Mouse (Mus musculus) forelimb bud, embryonic 11.5 days (tissue): ENCODE measurements at regions not wholly inside any gene's neighbourhood (a gene's known extent, or its start where the extent isn't known, plus 50 kb on each side); places are given as distances from the start of the nearest gene placed in this dataset.

ENCODE experiments used
- DNase-seq: peaks from one replicate; pipeline ENCODE4 v3.0.0-alpha.2; 2012; ENCODE audit warnings: low read depth, low spot score

- DNase-seq, result no peak
These were observed 76.8 kb upstream of the Sfrp2 start for GRCm38 (mm10) chr3:83689068-83689976.

DNA sequence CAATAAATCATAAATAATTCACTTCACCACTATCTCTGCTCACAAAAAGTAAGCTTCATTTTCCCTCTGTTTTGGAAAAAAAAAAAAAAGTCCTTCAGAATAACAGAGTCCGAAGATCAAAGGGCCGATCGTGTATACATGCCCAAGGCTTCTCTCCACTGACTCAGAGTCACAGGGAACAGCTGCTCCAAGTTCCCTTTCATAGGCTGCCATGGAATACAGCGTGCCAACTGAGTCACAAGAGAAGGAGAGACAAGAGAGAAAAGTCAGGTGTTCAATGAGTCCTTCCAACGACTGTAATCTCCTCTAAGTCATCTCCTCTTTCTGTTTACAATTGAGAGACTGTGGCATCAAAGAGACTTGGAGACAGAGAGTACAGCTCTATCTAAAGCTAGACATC lies 71.6 kb upstream of the Sfrp2 start:
- DNase-seq, result no peak

DNA sequence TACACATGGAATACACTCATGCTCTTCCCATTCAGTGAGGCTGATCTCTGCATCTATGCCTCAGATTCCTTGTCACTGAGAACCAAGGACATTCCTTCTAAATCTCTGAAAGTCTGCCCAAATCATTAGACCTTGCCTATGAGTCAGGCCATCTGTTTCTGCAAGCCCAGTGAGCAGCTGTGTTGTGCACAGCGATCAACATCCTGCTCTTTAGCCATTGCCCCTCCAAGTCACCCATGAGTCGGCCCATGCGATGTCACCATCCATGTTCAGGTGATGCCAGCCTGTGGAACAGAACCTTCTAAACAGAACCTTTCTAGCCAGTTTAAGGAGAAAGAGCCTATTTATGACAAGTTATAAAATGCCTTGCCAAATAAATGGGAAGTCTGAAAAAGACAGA lies 66.4 kb upstream of the Sfrp2 start:
- DNase-seq, result no peak

DNA sequence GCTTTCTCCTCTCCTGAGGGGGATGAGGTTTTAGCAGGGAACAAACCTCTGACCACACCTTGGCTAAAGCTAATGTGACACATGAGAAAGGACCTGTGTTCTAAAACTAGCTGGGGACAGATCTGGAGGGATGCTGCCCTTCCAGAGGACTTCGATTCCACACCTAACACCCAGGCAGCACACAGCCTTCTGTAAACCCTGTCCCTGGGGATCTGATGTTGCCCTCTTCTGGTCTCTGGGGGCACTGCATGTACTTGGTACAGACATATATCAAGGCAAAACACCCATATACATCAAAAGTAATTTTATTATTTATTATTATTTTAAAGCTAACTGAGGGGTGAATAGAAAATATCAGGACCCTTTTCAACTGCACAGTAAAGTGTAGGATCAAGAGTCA lies 65.0 kb upstream of the Sfrp2 start:
- DNase-seq, result no peak

- DNase-seq, result no peak
These were observed 61.6 kb upstream of the Sfrp2 start for GRCm38 (mm10) chr3:83704559-83704958.

- DNase-seq, result no peak
These were observed 60.9 kb upstream of the Sfrp2 start for GRCm38 (mm10) chr3:83705253-83705652.

- DNase-seq, result no peak
These were observed 59.4 kb upstream of the Sfrp2 start for GRCm38 (mm10) chr3:83706531-83707243.

DNA sequence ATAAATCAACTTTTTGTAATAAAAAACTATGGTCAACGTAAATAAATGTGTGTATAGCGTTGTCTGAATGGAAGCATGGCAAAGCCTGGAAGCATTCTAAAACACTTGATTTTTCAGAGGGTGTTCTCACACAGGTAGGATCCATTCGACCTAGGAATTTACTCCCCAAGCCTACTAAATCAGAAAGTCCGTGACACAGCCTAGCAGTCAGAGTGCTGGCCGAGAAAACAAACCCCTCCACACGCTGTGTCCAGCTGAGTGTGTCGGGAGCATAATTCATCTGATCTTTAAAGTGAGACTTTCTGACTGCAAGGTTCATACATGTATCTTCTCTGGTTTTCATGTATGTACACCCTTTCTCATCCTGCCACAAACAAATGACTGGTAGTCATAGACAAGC lies 58.8 kb upstream of the Sfrp2 start:
- DNase-seq, result no peak

GRCm38 (mm10) chr3:83708973-83709372 lies 57.1 kb upstream of the Sfrp2 start:
- no peak for DNase-seq

DNA sequence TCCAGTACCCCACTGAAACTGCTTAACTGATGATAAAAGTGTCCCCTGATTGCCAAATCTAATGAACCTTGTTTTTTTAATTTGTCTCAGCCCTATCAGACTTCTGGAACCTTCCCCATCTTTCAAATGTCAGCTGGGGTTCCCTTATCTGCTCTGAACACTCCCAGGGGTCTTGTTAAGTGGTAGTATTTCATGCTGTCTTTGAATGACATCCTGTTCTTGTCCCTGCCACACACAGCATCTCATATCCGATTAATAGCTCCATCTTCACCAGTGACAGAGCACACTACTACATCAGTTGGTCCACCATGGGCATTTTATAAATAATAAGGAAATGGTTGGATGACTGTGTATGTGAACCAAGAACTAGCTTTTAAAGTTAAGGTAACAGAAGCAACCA lies 56.6 kb upstream of the Sfrp2 start:
- DNase-seq, result no peak

DNA sequence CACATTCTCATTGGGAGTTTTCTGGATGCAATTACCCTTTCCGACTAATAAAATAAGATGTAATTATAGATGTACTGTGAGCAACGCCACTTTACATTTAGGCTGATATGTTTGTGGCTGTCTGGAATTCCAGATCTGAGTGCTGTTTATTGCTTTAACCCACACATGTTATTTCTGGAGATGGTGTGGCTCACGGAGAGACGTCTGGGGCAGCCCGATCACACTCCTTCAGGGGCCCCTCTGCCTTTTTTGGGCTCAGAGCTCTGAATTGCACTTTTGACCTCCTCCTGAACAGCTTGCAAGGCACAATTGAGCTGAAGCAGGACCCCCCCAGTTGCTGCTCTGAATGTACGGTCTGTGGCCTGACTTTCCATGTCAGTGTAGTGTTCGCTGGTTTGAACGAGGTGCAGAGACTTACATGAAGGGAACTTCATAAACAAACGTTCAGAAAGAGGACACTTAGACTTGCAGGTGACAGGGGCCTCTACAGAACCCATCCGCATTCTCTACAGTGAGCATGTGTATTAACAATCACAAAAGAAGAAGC lies 55.1 kb upstream of the Sfrp2 start:
- DNase-seq, result peak; percentile 55

GRCm38 (mm10) chr3:83712355-83712754 lies 53.8 kb upstream of the Sfrp2 start:
- no peak for DNase-seq

GRCm38 (mm10) chr3:83714572-83714971 lies 51.5 kb upstream of the Sfrp2 start:
- DNase-seq, result no peak
